Mouse (Mus musculus) MEL (cell line): ENCODE measurements at regions not wholly inside any gene's neighbourhood (a gene's known extent, or its start where the extent isn't known, plus 50 kb on each side); places are given as distances from the start of the nearest gene placed in this dataset.

Experiments used
- CTCF ChIP-seq, 3 experiments: IDR thresholded peaks in 2 of 3; conservative IDR thresholded peaks in 1 of 3; 2 replicates each; pipeline ENCODE4 v1.5.1; 2011 to 2012; ENCODE audit warnings: low read length in 3 of 3, low read depth in 2 of 3, mild to moderate bottlenecking in 2 of 3, improper control_type of control experiment in 1 of 3, inconsistent platforms in 1 of 3, mixed read lengths in 1 of 3, moderate library complexity in 1 of 3; ENCODE audit not compliant: control insufficient read depth in 1 of 3, insufficient read depth in 1 of 3, poor library complexity in 1 of 3, severe bottlenecking in 1 of 3
- EP300 ChIP-seq, 2 experiments: IDR thresholded peaks; 2 replicates each; pipeline ENCODE4 v1.6.1; 2011; ENCODE audit warnings: improper control_type of control experiment in 2 of 2, low read length in 2 of 2, low read depth in 1 of 2, mild to moderate bottlenecking in 1 of 2
- MEF2A ChIP-seq: IDR thresholded peaks from 2 replicates; pipeline ENCODE4 v1.6.1; 2014; ENCODE audit warnings: low read depth, mild to moderate bottlenecking, inconsistent platforms, low read length, improper control_type of control experiment; ENCODE audit not compliant: poor library complexity, insufficient replicate concordance, severe bottlenecking; ENCODE audit errors: extremely low read depth
- POLR2A ChIP-seq, 2 experiments: IDR thresholded peaks; 2 replicates each; pipeline ENCODE4 v1.6.1; 2011 to 2012; ENCODE audit warnings: low read length in 2 of 2, mild to moderate bottlenecking in 2 of 2, control low read depth in 1 of 2, improper control_type of control experiment in 1 of 2, low read depth in 1 of 2, moderate library complexity in 1 of 2; ENCODE audit not compliant: control insufficient read depth in 1 of 2, insufficient read depth in 1 of 2, poor library complexity in 1 of 2
- TAL1 ChIP-seq: IDR thresholded peaks from 2 replicates; pipeline ENCODE4 v1.6.1; 2012; ENCODE audit warnings: mild to moderate bottlenecking, inconsistent platforms, low read length, moderate library complexity, mixed read lengths
- USF1 ChIP-seq: IDR thresholded peaks from 2 replicates; pipeline ENCODE4 v1.6.1; 2014; ENCODE audit warnings: low read depth, mild to moderate bottlenecking, inconsistent platforms, low read length, improper control_type of control experiment, moderate library complexity
- ZNF384 ChIP-seq: IDR thresholded peaks from 2 replicates; pipeline ENCODE4 v1.6.1; 2012; ENCODE audit warnings: low read depth, mild to moderate bottlenecking, inconsistent platforms, low read length, improper control_type of control experiment

- no peak for TF ChIP-seq CTCF (IDR thresholded peaks at IDR 0.05 in 2 of 3, conservative IDR thresholded peaks at IDR 0.05 in 1 of 3; ENCODE audit: control insufficient read depth in 1 of 3, insufficient read depth in 1 of 3, low read depth in 2 of 3, low read length in 3 of 3, poor library complexity in 1 of 3, severe bottlenecking in 1 of 3)
- TF ChIP-seq POLR2A (IDR thresholded peaks at IDR 0.05; ENCODE audit: control insufficient read depth in 1 of 2, insufficient read depth in 1 of 2, low read depth in 1 of 2, low read length in 2 of 2, poor library complexity in 1 of 2) = no peak
- TF ChIP-seq MEF2A = no peak
- no peak for TF ChIP-seq TAL1
- TF ChIP-seq ZNF384 = no peak
- no peak for TF ChIP-seq EP300 (IDR thresholded peaks at IDR 0.05; ENCODE audit: low read depth in 1 of 2, low read length in 2 of 2)
- TF ChIP-seq USF1 = no peak
Measured at GRCm38 (mm10) chr2:117968731-117969130, 142.9 kb upstream of the Thbs1 start.
